Comparison of ENCODE assay signal across 20 mouse cellular contexts in the genomic region with DNA sequence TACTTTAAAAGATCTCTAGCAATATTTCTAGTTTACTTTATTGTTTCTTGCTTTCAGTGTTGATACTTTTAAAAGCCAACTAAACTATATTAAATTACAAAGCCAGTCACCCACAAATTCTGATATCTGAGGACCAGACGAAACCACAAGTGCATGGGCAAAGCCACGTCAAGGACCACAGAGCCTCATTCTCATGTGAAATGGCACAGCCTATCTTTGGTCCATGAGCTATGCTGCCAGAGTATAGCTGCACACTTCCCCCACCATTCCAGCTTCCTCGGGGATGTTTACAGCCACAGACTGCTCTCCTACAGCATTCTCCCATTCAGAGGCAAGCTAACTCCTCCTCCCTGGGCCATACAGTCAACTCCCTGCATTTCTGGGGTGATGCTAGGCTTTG.
A peak's percentile ranks its signal among the peaks of the same experiment; 100 is the strongest.
DNase-seq lines count a peak whose midpoint lies in the region; ATAC-seq lines count a peak whose summit lies in the region.
"Had no signal": no experiment of that assay in that cellular context is flagged by ENCODE, and none has a peak within 500 bp of the region (broad histone marks: within the 10 kb centered on the region; RNA-seq: fewer than 3 reads in every experiment).

No protein-coding gene starts in this region.

- peak; percentile 60 for ATAC-seq in megakaryocyte progenitor cell, adult 5-6 weeks (replicated peaks; ENCODE audit: poor library complexity)
- ATAC-seq: forebrain, embryonic 13.5 days; forebrain, embryonic 15.5 days; forebrain, postnatal 0 days had no signal

- peak; percentile 62 for DNase-seq in heart, adult 11 months
- no peak for DNase-seq in heart, postnatal 4 days
- DNase-seq in 416B (ENCODE audit: low read depth) (peak; percentile 78), MEL-GATA-1-ER (ENCODE audit: extremely low read depth, low read depth) (peak; percentile 1)
- no peak for DNase-seq in testis, postnatal 10 days (ENCODE audit: low spot score)
- no peak for DNase-seq in embryo, embryonic 9.5 days (ENCODE audit: extremely low spot score)
- DNase-seq in c-Kit-positive CD71-positive TER-119-positive erythroid progenitor cells, embryonic 14.5 days (ENCODE audit: low spot score) = no peak
- DNase-seq: adrenal gland, adult 2 months; adrenal gland, postnatal 10 days; adrenal gland, postnatal 25 days; cerebellum, adult 11-12 months; cerebellum, adult 2 months; cerebellum, adult 9-10 months; cerebellum, postnatal 10 days; cerebellum, postnatal 25 days; embryo, embryonic 11 days; forebrain, postnatal 0 days had no signal

Comparison
In these comparisons a context has a peak if more than half of its experiments do, and no peak if none do; other contexts are left out.
1. DNase-seq: peak in heart, adult 11 months (single experiment), 416B (single experiment) and MEL-GATA-1-ER (single experiment); none in heart, postnatal 4 days (single experiment), testis, postnatal 10 days (single experiment), embryo, embryonic 9.5 days (single experiment) and c-Kit-positive CD71-positive TER-119-positive erythroid progenitor cells, embryonic 14.5 days (single experiment).